Mouse (Mus musculus): ENCODE data around the gene Mettl7b.
"Not testable (repeated sequence)": the region's sequence is repeated elsewhere in the genome, so short reads cannot be mapped to it uniquely, and the experiment has no call there.

Gene Mettl7b

GRCm38 (mm10) chr10:128960590-128961584 lies at the start of gene Mettl7b:
TSS of gene Mettl7b (minus strand) at chr10:128960988.
- DNase-seq, result peak; percentile 88

GRCm38 (mm10) chr10:129010288-129010841 lies 49.6 kb upstream of the Mettl7b start, which contains the start of gene Olfr763:
TSS of gene Olfr763 (plus strand) at chr10:129010791.
- no peak for DNase-seq

- no peak for DNase-seq
Observed at GRCm38 (mm10) chr10:129004032-129004920, 43.5 kb upstream of the Mettl7b start.

- no peak for DNase-seq
Observed at GRCm38 (mm10) chr10:128996523-128997040, 35.8 kb upstream of the Mettl7b start.

GRCm38 (mm10) chr10:128995796-128996195 lies 35.0 kb upstream of the Mettl7b start:
- DNase-seq, result no peak

DNA sequence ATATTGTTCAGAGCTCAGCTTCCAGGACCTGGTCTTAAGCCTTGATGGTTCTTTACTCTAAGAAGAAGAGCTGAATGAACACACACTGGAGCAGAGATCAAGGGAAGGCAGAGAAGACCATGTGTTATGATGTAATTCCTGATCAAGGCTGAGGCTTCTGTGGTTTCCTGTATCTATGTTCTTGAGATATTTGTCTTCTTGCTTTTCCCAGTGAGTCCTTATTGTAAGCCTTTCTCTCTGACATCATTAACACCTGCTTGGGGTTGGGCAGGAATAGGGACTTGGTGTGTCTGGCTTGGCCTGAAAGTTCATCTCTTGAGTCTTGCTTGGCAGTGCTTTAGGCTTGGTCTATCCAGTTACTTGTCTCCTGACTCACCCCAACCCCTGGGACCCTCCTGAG lies 30.2 kb upstream of the Mettl7b start:
- DNase-seq, result peak; percentile 46

DNA sequence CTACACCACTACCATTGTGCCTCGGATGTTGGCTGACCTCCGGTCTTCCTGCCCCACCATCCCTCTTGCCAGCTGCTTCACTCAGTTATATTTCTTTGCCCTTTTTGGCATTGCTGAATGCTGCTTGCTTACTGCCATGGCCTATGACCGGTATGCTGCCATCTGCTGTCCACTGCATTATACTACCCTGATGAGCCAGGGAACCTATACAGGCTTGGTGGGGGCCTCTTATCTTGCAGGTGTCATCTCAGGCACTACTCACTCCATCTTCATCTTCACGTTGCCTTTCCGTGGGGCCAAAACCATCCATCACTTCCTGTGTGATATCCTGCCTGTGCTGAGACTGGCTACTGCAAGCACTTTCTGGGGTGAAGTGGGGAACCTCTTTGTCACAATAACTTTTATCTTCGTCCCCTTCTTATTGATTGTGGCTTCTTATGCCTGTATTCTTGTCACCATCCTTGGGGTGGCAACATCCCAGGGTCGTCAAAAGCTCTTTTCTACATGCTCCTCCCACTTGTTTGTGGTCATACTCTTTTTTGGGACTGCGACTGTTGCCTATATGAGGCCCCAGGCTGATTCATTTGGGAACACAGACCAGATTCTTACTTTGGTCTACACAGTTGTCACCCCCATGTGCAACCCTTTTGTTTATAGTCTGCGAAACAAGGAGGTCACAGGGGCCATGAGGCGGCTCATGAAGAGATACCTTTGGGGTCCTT lies 29.5 kb upstream of the Mettl7b start:
- peak; percentile 17 for DNase-seq

DNA sequence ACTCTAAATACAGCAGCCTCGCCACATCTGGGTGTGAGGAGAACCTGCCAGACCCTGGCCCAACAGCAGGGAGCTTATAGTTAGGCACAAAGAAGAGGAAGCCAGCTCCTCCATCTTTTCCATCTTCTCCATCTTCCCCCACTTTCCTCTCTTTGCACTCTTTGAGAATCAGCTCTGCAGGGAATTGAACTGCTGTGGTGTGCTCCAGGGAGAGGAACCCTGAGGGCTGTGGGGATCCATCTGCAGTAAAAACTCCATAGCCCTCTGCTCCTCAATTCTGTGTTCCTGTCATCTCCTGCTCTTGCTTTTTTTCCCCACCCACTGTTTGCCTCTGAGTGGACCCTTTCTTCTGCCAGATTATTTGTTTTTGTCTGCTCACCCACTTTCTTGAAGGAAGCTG lies 28.3 kb upstream of the Mettl7b start, which contains the start of gene Olfr9:
Olfr9 (plus strand) TSS at position 301 of the 400 bp plus-strand sequence.
- DNase-seq, result not testable (repeated sequence)

- DNase-seq, result no peak
Observed at GRCm38 (mm10) chr10:128980644-128981365, 20.0 kb upstream of the Mettl7b start.

- peak; percentile 75 for DNase-seq
Observed at GRCm38 (mm10) chr10:128977522-128978114, 16.8 kb upstream of the Mettl7b start.

- DNase-seq, result no peak
Observed at GRCm38 (mm10) chr10:128976395-128976794, 15.6 kb upstream of the Mettl7b start.

DNA sequence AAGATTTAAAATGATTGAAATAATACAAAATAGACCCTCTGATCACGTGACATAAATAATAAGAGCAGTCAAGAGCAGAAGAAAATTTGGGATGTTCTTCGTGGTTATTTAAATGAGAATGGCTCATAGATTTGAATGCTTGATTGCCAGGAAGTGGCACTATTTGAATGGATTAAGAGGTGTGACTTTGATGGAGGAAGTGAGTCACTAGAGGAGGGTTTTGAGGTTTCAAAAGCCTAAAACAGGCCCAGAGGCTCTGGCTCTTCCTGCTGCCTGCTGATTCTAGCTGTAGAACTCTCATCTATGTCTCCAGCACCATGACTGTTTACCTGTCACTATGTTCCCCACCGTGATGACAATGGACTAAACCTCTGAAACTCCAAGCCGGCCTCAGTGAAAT lies 12.1 kb upstream of the Mettl7b start:
- no peak for DNase-seq

DNA sequence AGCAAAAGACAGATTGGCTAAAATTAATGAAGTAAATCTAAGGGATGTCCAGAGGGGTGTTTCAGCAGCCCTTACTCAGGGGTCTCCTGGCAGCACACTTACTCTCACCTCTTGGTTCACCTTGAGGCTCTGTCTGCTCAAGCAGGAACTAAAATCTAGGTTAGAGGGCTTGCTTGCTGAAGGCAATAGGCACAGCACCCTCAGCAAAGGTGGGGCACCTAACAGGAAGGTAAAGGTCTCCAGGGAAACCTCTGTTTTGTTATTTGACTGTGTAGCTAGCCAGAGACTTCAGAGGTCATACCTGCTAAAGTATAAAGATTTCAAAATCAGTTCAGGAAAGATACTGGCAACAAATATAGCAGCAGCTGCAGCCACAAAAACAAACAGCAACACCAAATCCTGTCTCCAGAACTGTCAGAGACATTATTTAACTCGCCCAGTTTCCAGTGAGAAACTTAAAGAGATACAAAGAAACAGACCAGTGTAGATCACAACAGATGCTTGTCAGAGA lies 10.0 kb upstream of the Mettl7b start:
- DNase-seq, result no peak

GRCm38 (mm10) chr10:128968341-128968749 lies 7.6 kb upstream of the Mettl7b start:
- DNase-seq, result no peak

- DNase-seq, result no peak
Observed at GRCm38 (mm10) chr10:128965871-128966270, 5.1 kb upstream of the Mettl7b start.

GRCm38 (mm10) chr10:128964961-128965360 lies 4.2 kb upstream of the Mettl7b start:
- DNase-seq, result no peak

DNA sequence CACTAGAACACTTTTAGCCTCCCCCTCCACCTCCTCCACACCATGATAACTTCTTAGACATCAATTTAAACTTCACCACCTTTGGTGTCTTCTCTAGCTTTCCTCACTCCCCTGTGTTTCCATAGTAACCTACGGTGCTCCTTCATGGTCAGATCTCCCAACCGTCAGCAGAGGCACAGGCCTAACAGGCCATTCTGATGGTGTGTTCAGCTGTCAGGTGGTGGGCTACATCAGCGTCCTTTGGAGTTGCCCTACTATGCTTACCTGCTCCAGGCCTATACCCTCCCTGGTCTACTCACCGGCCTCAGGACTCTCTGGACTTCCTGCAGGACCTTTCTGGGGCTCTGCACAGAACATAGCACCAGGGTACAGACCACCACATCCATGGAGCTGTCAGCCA lies 646 bp downstream of the Mettl7b start:
- no peak for DNase-seq

DNA sequence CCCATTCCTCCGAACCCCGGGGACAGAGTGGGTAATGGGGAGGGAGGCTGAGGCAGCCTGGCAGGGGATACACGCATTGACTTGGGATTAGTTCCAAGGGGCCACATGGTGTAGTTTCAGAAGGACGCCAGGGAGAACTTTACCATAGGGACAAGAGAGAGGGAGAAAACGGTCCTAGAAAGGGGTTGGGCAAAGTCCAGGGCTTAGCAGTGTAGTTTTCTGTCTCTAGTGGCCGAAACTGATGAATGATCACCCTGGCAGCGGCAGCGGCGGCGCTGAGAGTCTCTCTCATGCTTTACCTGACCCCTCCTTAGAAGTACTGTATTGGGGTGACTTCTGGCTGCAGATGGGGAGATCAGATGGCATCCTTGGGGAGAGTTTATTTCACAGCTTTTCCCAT lies 2.4 kb downstream of the Mettl7b start:
- DNase-seq, result no peak

GRCm38 (mm10) chr10:128950208-128950887 lies 10.4 kb downstream of the Mettl7b start:
- DNase-seq, result no peak

DNA sequence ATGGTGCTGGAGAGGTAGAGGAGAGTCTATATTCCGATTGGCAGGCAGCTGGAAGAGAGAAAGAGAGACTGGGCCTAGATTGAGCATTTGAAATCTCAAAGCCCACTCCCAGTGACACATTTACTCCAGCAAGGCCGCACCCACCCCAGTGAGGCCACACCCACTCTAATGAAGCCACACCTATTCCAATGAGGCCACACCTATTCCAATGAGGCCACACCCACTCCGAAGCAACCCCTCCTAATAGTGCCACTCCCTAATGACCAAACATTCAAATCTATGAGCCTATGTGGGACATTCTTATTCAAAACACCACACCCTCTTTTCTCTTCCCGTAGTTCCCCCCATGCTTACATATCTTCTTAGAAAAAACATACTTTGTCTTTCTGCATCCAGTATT lies 13.3 kb downstream of the Mettl7b start:
- no peak for DNase-seq

All from thymus, postnatal 14 days (tissue).